Mouse (Mus musculus): ENCODE measurements around the gene Git1. TPM values are rescaled to one million over a fixed set of nuclear protein-coding genes. Genes with fewer than 3 reads are reported as not detected.

Gene Git1
- polyA plus RNA-seq, 1 experiment, result 196 TPM

DNA sequence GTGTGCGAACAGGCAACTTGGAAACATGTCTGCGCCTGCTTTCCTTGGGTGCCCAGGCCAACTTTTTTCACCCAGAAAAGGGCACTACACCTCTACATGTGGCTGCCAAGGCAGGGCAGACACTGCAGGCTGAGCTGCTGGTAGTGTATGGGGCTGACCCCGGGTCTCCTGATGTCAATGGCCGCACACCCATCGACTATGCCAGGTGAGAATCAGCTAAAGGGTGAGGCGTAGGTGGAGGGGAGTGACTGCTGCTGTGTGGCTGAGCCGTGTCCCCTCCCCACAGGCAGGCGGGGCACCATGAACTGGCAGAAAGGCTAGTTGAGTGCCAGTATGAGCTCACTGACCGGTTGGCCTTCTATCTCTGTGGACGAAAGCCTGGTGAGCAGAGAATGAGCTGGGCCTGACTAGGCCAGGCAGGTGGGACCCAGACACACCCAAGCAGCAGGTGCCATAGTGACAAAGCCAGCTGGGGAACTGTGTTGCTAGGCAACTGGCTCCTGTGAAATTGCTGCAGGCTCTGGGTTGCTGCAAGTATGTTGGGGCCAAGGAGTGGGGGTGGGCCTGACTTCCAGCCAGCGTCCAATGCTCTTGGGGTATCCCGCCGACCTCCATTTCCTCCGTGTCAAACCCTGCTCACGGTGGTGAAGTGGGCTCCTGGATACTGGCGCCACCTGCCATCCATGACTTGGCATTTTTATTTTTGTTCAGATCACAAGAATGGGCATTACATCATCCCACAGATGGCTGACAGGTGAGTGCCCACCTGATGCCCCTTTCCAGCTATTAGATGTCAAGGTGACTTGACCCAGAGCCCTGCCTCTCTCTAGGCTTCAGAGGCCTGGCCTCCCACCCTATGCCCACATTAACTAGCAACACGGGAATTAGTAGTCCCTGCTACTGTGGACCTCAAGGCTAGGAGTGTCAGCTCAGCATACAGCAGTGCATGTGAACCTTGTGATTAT is 7.3 kb downstream of the Git1 start:
- peak in 1 of 2 experiments; percentile 57 for DNase-seq (ENCODE audit: extremely low spot score in 1 of 2, low spot score in 1 of 2)

DNA sequence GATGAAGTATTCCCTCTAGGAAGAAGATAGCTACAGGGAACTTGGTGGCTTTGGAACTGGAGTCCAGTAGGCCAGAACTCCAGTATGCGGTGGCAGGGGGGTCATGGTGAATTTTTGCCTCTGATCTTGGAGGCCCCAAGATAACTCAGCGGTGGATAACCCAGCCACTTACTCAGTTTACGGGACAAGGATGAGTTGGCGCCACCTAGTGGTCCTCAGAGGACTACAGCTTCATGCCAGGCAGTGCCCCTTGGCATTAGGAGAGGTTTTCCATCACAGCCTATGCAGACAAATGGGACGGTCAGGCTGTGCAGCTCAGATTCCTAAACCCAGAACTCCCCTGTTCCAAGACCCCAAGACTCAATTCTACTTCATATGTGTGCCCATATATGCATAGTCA is 8.0 kb downstream of the Git1 start:
- peak in 1 of 2 experiments; percentile 89 for DNase-seq (ENCODE audit: extremely low spot score in 1 of 2, low spot score in 1 of 2)

DNA sequence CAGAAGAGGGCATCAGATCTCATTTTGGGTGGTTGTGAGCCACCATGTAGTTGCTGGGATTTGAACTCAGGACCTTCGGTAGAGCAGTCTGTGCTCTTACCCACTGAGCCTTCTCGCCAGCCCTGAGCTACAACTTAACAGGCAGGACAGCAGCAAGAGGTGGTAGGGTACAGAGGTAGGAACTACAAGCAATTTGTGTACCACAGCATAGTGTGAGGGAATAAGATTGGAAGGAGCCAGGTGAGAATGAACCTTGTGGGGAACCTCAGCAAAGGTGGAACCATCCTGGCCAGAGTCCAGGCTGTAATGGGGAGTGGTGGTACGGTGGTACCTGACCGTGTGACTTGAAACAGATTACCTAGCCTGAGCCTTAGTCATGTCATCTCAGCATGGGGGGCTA is 8.6 kb downstream of the Git1 start:
- DNase-seq (ENCODE audit: extremely low spot score in 1 of 2, low spot score in 1 of 2), result no peak

DNA sequence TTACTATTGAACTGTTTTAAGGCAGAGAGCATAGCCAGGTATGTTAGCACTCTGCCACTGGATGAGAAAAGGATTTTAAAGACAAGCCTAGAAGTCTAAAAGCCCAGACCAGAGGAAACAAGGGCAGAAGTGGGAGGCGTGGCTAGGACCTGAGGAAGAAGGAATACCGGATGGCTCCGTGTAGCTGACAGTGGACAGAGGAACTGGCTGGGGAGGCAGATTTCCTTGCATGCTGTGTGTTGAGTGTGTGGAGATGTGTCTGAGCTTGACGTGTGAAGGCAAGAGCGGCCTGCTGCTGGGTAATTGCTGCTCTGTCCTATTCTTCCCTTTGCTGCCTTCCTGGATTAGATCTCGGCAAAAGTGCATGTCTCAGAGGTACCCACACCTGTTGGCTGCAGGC is 9.1 kb downstream of the Git1 start:
- DNase-seq (ENCODE audit: extremely low spot score in 1 of 2, low spot score in 1 of 2), result no peak

DNA sequence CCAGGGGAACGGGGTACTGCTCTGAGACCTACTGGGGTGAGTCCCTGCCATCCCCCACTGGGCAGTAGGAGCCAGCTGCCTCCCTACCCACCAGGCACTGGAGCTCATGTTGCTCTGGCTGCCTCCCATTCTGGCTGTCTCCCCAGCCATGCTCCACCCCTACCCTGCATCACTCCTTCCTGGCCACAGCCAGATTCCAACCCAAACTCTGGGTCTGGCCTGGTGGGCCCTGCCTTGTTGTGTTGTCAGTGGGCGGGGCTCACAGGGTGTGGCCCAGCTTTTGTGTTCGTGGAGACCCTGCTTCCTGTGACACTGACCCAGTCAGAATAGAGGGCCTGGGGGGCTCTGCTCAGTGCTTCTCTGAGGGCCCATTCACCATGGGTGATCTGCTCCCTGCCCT is 10.1 kb downstream of the Git1 start:
- DNase-seq (ENCODE audit: extremely low spot score in 1 of 2, low spot score in 1 of 2), result no peak

DNA sequence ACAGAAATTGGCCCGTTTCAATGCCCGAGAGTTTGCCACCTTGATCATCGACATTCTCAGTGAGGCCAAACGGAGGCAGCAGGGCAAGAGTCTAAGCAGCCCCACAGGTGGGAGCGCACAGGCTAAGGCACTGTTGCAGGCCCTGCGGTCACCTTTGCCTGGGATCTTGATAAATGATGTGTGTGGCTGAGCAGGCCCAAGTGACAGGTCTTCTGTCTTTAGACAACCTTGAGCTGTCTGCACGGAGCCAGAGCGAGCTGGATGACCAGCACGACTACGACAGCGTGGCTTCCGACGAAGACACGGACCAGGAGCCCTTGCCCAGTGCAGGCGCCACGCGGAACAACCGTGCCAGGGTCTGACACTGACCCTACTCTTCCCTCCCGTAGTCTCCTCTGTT is 11.0 kb downstream of the Git1 start:
- DNase-seq (ENCODE audit: extremely low spot score in 1 of 2, low spot score in 1 of 2), result no peak

DNA sequence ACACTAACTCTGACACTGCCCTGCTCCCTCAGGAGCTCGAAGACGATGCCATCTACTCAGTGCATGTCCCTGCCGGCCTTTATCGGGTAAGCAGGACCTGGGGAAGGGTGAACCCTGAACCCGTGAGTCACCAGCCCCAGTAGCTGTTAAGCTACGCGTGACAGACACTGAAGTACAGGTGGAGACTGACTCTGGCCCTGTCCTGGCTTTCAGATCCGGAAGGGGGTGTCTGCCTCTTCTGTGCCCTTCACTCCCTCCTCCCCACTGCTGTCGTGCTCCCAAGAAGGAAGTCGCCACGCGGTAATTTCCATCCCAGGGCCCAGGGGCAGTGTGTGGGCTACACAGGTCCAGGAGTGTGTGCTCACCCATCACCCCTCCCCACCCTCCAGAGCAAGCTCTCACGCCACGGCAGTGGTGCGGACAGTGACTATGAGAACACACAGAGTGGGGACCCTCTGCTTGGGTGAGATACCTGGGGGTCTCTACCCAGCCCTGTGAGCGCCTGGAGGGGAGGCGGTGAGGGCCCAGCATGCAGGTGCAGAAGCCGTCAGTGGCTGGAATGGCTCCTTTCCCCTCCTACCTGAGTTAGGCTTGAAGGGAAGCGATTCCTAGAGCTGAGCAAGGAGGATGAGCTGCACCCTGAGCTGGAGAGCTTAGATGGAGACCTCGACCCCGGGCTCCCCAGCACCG is 12.1 kb downstream of the Git1 start:
- no peak for DNase-seq (ENCODE audit: extremely low spot score in 1 of 2, low spot score in 1 of 2)

DNA sequence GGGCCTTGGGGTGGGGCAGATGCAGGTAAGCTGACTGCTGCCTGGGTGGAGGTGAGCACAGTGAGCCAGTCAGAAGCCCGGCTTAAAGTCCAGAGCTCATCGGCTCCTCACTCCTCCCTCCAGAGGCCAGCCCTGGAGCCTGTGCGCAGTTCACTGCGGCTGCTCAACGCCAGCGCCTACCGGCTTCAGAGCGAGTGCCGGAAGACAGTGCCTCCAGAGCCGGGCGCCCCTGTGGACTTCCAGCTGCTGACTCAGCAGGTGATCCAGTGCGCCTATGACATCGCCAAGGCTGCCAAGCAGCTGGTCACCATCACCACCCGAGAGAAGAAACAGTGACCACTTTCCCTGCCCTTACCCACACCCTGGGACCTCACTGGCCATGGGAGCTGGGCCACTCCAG is 12.9 kb downstream of the Git1 start:
- no peak for DNase-seq (ENCODE audit: extremely low spot score in 1 of 2, low spot score in 1 of 2)

DNA sequence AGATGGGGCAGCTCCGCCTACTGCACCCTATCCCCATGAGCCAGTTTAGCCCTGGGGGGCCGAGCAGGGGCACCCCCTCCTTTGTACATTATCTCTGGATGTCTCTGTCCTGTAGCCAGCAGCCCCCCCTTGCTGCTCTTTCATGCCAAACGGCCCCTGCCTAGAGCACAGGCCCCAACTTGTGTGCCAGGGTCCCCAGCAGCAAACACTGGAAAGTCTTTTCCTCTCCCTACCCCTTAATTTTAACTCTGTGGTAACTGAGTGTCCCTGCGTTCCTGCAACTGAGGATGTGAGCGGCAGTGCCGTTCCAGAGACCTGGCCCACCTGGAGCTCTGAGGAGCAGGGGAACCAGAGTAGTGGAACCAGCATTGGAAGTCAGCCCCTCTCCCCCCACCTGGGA is 13.6 kb downstream of the Git1 start:
- no peak for DNase-seq (ENCODE audit: extremely low spot score in 1 of 2, low spot score in 1 of 2)

DNA sequence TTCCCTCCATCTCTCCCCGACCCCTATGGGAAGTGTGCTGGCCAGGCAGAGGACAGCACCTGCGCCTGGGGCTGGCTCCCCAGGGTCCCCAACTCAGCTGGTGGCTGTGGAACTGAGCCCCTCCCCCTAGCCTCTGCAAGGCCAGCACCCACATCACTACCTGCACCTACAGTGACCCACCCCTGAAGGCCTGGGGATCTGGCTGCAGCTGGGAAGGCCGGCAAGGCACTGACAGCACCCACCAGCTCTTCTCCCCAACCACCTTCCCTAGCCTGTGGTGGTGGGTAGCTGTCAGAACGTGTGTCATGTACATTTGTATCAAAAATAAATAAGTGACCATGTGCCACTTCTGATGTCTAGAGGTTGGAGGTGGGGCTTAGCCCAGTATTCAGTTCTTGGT is 14.1 kb downstream of the Git1 start:
- no peak for DNase-seq (ENCODE audit: extremely low spot score in 1 of 2, low spot score in 1 of 2)

DNA sequence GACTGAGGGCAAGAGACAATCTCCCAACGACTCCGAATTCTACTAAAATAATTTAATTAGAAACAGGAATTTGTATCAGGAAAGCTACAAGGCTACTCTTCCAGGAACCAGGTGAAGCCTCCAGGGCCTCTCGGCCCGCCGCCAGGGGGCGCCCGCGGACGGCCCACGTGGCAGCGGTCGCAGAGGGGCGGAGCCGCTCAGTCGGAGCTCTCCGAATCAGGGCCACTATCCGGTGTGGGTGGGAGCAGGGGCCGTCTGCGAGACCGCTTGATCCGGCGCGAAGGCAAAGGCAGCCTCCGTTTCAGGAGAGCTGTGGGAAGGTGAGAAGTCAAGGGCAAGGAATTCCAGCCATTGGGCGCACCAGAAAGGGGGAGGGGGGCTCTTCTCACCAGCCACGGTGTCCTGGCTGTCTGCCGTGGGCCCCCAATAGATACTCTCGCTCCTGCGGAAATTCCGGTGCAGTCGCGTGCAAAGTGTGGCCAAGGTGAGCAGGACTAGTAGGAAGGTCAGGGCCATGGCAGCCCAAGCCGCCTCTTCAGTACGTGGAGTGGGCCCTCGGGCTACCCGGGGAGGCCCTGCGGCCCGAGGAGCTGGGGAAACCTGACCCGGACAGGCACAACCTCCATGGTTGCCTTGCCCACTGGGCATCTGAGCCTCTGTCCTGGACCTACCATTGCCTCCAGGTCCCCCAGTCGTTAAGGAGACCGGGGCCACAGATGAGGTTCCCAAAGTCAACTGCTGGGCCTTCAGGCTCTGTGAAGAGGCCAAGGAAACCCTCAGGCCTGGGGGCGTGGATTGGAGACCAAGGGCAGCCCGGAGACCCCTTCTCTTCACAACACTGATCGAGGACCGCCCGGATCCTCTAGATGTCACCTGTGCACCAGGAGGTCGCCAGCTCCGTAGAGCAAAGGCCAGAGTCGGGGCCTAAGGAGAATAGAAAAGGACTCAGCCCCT is 15.0 kb downstream of the Git1 start:
- DNase-seq (ENCODE audit: extremely low spot score in 1 of 2, low spot score in 1 of 2), result peak in 1 of 2 experiments; percentile 88

DNA sequence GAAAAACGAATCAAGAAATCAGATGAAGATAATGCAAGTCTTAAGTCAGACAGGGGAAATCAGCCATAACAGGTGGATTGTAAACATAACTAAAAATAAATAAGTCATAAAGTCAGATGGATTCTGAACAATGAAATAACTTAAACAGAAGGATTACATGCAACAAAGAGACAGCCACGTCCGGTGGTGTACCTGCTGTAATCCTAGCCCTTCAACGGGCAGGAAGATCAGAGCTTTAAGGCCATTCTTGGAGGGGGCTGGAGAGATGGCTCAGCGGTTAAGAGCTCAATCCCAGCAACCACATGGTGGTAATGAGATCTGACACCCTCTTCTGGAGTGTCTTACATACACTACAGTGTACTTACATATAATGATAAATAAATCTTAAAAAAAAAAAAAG is 18.0 kb downstream of the Git1 start:
- no peak for DNase-seq (ENCODE audit: extremely low spot score in 1 of 2, low spot score in 1 of 2)

DNA sequence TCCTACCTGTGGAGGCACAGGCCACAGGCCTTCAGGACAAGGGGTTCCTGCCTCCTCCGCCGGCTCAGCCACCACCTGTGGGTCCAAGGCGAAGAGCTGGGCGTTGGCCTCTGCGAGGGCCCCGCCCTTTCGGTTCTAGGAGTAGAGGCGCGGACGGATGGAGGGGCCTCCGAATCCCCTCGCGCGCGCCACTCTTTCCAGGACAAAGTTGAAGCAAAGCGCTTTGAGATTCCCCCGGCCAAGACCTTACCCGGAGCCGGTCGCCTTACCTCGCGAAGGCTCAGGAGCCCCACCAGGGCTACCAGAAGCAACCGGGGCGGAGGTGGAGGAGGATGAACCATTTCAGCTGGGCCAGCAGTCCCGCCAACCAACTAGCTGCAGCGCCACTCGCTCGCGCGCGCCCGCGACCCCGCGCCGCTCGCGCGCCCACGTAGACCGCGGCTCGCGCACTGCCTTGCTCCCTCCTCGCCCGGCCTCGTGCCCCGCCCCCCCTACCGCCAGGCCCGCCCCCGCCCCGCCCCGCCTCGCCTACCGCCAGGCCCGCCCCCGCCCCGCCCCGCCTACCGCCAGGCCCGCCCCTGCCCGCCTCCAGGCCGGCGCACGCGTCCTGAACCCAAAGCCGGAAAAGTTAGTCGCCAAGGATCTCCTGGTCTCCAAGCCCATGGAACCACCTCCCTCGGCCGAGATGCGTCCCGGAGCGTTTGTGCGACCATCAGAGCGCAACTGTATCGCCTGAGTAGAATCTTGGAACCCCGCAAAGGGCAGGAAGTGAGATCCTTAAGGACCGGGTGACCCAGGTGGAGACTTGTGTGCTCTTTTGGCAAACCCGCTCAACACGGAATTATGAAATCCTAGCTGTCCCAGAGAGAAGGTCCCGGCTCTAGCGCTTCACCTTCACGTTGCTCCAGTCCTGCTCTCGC is 19.8 kb downstream of the Git1 start:
- peak in 1 of 2 experiments; percentile 58 for DNase-seq (ENCODE audit: extremely low spot score in 1 of 2, low spot score in 1 of 2)

DNA sequence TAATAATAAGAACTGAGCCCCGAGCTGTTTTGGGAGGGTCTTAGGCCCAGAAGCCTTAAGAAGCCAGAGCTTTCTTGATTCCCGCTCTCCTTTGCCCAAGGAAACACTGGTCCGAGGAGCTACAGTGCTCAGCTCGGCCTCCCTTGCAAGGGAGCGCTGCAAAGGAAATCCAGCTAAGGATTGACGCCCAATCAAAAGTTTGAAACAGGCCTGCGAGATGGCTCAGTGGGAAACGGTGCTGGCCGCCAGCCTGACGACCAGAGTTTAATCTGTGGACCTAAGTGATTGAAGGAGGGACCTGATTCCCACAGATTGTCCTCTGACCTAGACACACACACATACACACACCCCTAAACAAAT is 20.4 kb downstream of the Git1 start:
- DNase-seq (ENCODE audit: extremely low spot score in 1 of 2, low spot score in 1 of 2), result no peak

DNA sequence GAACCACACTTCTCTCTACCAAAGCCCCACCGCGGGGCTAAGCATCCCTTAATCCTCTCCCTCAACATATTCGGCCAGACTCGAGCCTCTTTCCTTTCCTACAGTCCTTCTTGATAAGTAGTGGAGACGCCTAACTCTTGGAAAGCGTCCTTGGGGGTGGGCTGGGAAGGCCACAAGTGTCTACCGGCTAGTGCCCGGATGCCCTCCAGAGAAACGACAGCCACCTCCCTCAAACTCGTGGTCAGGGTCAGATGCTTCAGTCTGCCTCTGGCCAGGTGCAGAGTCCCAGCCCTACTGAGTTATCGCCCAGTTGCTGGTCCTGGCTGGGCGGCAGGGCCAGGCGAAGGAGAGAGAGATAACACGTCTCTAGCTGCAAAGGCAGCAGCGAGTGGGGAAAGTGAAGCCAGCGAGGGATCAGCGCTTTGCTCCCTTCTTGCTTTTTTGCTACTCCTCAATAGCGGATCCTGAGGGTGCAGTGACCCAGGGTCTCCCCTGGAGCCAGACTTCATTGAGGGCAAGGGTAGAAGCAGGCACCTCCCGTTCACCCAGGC is 21.0 kb downstream of the Git1 start:
- DNase-seq (ENCODE audit: extremely low spot score in 1 of 2, low spot score in 1 of 2), result no peak

DNA sequence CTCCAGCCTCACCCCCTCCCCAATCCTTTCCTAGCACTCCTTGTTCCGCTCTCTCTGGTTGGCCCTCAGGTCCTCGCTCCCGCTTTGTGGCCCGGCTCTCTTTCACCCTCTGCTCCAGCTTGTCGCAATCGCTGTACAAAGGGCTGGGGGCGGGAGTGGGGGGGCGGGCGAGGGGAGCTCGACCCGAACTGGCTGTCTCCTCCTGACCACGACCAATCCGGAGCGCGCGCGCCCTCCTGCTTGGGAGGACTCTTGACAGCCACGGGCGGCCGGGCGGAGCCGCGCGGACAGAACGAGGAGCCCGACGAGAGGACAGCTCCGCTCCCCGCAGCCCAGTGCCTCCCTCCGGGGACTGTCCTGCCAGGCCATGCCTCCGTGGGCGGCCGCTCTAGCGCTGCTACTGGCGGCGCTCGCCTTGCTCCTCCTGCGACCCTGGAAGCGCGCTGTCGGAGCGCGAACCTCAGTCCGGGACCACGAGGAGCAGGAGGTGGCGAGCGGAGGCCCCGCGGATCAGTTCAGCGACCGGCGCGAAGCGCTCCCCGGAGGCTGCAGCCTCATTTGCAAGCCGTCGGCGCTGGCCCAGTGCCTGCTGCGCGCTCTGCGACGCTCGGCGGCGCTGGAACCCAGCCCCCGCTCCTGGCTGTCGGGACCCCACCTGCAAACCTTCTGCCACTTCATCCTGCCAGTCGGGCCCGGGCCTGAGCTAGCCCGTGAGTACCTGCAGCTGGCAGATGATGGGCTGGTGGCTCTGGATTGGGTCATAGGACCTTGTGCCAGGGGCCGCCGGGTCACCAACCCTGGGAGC is 21.7 kb downstream of the Git1 start, which contains the start of gene Abhd15:
Gene Abhd15 (plus strand): TSS at position 290 of the 805 bp plus-strand sequence.
- DNase-seq (ENCODE audit: extremely low spot score in 1 of 2, low spot score in 1 of 2), result peak in 1 of 2 experiments; percentile 58

DNA sequence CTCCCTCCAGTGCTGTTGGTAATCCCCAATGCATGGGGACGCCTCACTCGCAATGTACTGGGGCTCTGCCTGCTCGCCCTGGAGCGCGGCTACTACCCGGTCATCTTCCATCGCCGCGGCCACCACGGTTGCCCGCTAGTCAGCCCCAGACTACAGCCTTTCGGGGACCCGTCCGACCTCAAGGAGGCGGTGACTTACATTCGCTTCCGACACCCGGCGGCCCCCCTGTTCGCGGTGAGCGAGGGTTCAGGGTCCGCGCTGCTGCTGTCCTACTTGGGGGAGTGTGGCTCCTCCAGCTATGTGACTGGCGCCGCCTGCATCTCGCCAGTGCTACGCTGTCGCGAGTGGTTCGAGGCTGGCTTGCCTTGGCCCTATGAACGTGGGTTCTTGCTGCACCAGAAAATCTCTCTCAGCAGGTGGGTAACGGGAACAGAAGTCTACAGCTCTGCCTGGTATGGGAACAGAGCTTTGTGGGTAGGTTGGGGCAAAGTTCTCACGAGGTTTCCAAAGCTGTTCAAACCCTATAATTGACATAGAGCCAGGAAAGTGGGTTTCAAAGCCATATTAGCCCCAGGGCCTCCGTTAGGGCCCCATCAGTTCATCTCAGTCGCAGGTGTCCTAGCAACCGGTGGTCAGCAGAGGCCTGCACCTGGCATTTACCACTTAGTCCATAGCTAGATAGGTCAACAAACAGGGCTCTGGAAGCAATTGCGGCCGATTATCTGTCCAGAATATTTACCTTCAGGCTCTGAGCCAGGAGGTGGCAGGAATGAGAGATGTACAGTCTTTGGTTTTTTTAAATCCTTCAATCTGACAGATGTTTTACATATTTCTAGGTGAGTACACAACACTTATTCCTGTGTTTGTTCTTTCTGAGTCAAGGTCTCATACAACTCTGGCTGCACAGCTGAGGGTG is 22.5 kb downstream of the Git1 start, which contains the start of gene Trp53i13:
Gene Trp53i13 (minus strand): TSS at position 344 of the 916 bp plus-strand sequence.
- no peak for DNase-seq (ENCODE audit: extremely low spot score in 1 of 2, low spot score in 1 of 2)
